In the genomic region with DNA sequence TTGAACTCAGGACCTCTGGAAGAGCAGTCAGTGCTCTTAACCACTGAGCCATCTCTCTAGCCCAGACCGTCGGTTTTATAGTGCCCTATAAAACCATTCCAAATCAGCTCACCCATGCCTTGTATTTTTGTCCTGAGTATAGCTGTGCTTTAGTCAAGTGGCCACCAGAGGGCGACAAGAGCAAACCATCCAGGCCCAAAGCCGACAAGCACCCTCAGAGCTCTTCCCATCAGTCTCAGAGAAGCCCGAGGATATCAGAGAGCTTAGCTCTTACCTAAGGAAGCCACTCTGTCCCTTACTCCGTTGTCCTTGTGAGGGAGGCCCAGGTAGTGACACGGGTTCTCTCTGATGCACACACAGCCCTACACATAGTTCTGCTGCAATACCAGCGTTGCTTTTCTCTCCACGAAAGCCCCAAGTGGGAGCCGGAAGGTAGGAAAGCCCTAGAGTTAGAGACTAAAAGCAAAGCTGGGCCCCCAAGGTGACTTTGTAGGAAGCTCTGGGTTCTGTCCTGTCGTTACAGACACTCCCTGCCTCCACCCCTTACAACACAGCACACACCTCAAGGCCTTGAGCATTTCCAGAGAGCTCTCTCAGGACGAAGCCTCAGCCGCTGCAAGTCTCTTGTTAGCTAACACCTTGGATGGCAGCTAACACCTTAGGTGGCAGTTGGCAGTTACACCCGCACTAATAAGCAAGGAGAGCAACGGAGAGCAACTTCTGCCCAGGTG, we compare ENCODE assay signal across 9 mouse cellular contexts. TPM values are rescaled to one million over a fixed set of nuclear protein-coding genes. Genes with fewer than 3 reads are reported as not detected.
DNase-seq lines count a peak whose midpoint lies in the region; ATAC-seq and TF ChIP-seq lines count a peak whose summit lies in the region.
"Had no signal": no experiment of that assay in that cellular context is flagged by ENCODE, and none has a peak within 500 bp of the region (broad histone marks: within the 10 kb centered on the region; RNA-seq: fewer than 3 reads in every experiment).

No protein-coding gene starts in this region.

- no peak overlapping the region for H3K9ac ChIP-seq in midbrain, embryonic 14.5 days (replicated peaks; ENCODE audit: low read length)
- 0 out of 2 replicates have a peak overlapping the region, but pooled peaks have one; percentile 22 for H3K9ac ChIP-seq in stomach, embryonic 16.5 days (ENCODE audit: low read length)

- TF ChIP-seq CTCF in cortical plate, adult 2 months (IDR thresholded peaks at IDR 0.05; ENCODE audit: extremely low read depth, insufficient read depth, low read length): peak; percentile 94

- no peak overlapping the region for H3K4me3 ChIP-seq in cortical plate, adult 2 months (ENCODE audit: insufficient read depth, low read length)
- no peak overlapping the region for H3K4me3 ChIP-seq in limb, embryonic 10.5 days
- no peak overlapping the region for H3K4me3 ChIP-seq in midbrain, embryonic 14.5 days (replicated peaks; ENCODE audit: low read depth, low read length)
- no peak overlapping the region for H3K4me3 ChIP-seq in stomach, embryonic 16.5 days (replicated peaks; ENCODE audit: low read length)
- H3K4me3 ChIP-seq: erythroblast, embryonic 14.5 days had no signal

- WGBS in limb, embryonic 10.5 days: 14% methylated on average over 15 of the region's 15 CpGs
- 23% methylated on average over 15 of the region's 15 CpGs for WGBS in midbrain, embryonic 14.5 days
- 19% methylated on average over 15 of the region's 15 CpGs for WGBS in stomach, embryonic 16.5 days

- no peak overlapping the region for H3K4me2 ChIP-seq in midbrain, embryonic 14.5 days (ENCODE audit: low read length)
- no peak overlapping the region for H3K4me2 ChIP-seq in stomach, embryonic 16.5 days (ENCODE audit: low read depth, low read length)

- TF ChIP-seq POLR2A in cortical plate, adult 2 months (IDR thresholded peaks at IDR 0.05; ENCODE audit: extremely low read depth, insufficient read depth, low read length): no peak

- H3K4me1 ChIP-seq in cortical plate, adult 2 months (ENCODE audit: control insufficient read depth, insufficient read depth, low read length): no peaks in the 10 kb centered on the region
- peaks cover 11% of the 10 kb centered on the region for H3K4me1 ChIP-seq in limb, embryonic 10.5 days
- H3K4me1 ChIP-seq in midbrain, embryonic 14.5 days (ENCODE audit: control insufficient read depth, insufficient read depth, low read length): no peaks in the 10 kb centered on the region
- 0 out of 2 replicates have a peak, but pooled peaks cover 2% of the 10 kb centered on the region for H3K4me1 ChIP-seq in stomach, embryonic 16.5 days (ENCODE audit: control insufficient read depth, insufficient read depth, low read length)

- ATAC-seq in granulocyte monocyte progenitor cell, adult 5-6 weeks (replicated peaks; ENCODE audit: poor library complexity, severe bottlenecking): peak; percentile 79
- no peak for ATAC-seq in midbrain, embryonic 14.5 days (ENCODE audit: low FRiP score, low TSS enrichment)
- peak; percentile 50 for ATAC-seq in stomach, embryonic 16.5 days (ENCODE audit: insufficient read depth, low FRiP score)

- no peaks in the 10 kb centered on the region for H3K9me3 ChIP-seq in limb, embryonic 10.5 days (replicated peaks)
- no peaks in the 10 kb centered on the region for H3K9me3 ChIP-seq in midbrain, embryonic 14.5 days (ENCODE audit: control insufficient read depth, low read length)
- no peaks in the 10 kb centered on the region for H3K9me3 ChIP-seq in stomach, embryonic 16.5 days (replicated peaks; ENCODE audit: control insufficient read depth, low read length)

- peaks cover 48% of the 10 kb centered on the region for H3K27me3 ChIP-seq in limb, embryonic 10.5 days (ENCODE audit: low read depth, poor library complexity, severe bottlenecking)
- H3K27me3 ChIP-seq in midbrain, embryonic 14.5 days (ENCODE audit: control insufficient read depth, insufficient read depth, low read length): peaks cover 6% of the 10 kb centered on the region; the same call in 1 of the 2 replicates
- H3K27me3 ChIP-seq in stomach, embryonic 16.5 days (ENCODE audit: control insufficient read depth, insufficient read depth, low read length): no peaks in the 10 kb centered on the region; the same call in 1 of the 2 replicates

- H3K36me3 ChIP-seq in limb, embryonic 10.5 days: no peaks in the 10 kb centered on the region
- no peaks in the 10 kb centered on the region for H3K36me3 ChIP-seq in midbrain, embryonic 14.5 days (ENCODE audit: control insufficient read depth, insufficient read depth, low read length)
- H3K36me3 ChIP-seq in stomach, embryonic 16.5 days (ENCODE audit: control insufficient read depth, insufficient read depth, low read length): no peaks in the 10 kb centered on the region

- no peak overlapping the region for H3K27ac ChIP-seq in cortical plate, adult 2 months (ENCODE audit: insufficient read depth, low read length)
- H3K27ac ChIP-seq in limb, embryonic 10.5 days: no peak overlapping the region
- no peak overlapping the region for H3K27ac ChIP-seq in midbrain, embryonic 14.5 days (replicated peaks; ENCODE audit: low read depth, low read length)
- no peak overlapping the region for H3K27ac ChIP-seq in stomach, embryonic 16.5 days (ENCODE audit: low read length)

- DNase-seq in 3T3-L1 (ENCODE audit: low read depth, low spot score) (peak; percentile 91), ZHBTc4 (ENCODE audit: low read depth, low spot score) (peak; percentile 88)
- DNase-seq in kidney, adult 11 months: peak; percentile 70
- peak; percentile 87 for DNase-seq in limb, embryonic 10.5 days (ENCODE audit: low spot score)
- peak; percentile 92 for DNase-seq in midbrain, embryonic 14.5 days

RNA-seq across cellular contexts. Expression of a gene that starts 5.0 kb away (rescaled TPM):
- 0.45 and 1.4 TPM in 2 replicates for polyA plus RNA-seq in cortical plate, adult 2 months (2012; rRNA removed)
- total RNA-seq in granulocyte monocyte progenitor cell, adult 5-6 weeks (2014; fragmentation: Nextera tagmentation): not detected in 2 replicates
- total RNA-seq in granulocyte monocyte progenitor cell, adult 5-6 weeks (2017): not detected in 2 replicates
- polyA plus RNA-seq in limb, embryonic 10.5 days (2016; fragmentation: Nextera tagmentation; extraction: Ambion mirVana): not detected in 2 replicates
- 2.0 and 3.3 TPM in 2 replicates for polyA plus RNA-seq in midbrain, embryonic 14.5 days (2014; fragmentation: Nextera tagmentation; extraction: Ambion mirVana)
- polyA plus RNA-seq in stomach, embryonic 16.5 days (2015; fragmentation: Nextera tagmentation; extraction: Ambion mirVana): 1.4 and 1.6 TPM in 2 replicates
- polyA plus RNA-seq: erythroblast, embryonic 14.5 days had no signal

RNA-seq across cellular contexts. Expression of a gene that starts 15.2 kb away (rescaled TPM):
- polyA plus RNA-seq in cortical plate, adult 2 months (2012; rRNA removed): 2.4 and 2.5 TPM in 2 replicates
- total RNA-seq in granulocyte monocyte progenitor cell, adult 5-6 weeks (2014; fragmentation: Nextera tagmentation): not detected in 2 replicates
- 0.26 TPM in 1 of 2 replicates, not detected in the other for total RNA-seq in granulocyte monocyte progenitor cell, adult 5-6 weeks (2017)
- 5.1 and 6.5 TPM in 2 replicates for polyA plus RNA-seq in limb, embryonic 10.5 days (2016; fragmentation: Nextera tagmentation; extraction: Ambion mirVana)
- polyA plus RNA-seq in midbrain, embryonic 14.5 days (2014; fragmentation: Nextera tagmentation; extraction: Ambion mirVana): 1.6 and 2.1 TPM in 2 replicates
- 9.0 and 9.6 TPM in 2 replicates for polyA plus RNA-seq in stomach, embryonic 16.5 days (2015; fragmentation: Nextera tagmentation; extraction: Ambion mirVana)

RNA-seq across cellular contexts. Expression of a gene that starts 24.1 kb away (rescaled TPM):
- 195 and 201 TPM in 2 replicates for polyA plus RNA-seq in cortical plate, adult 2 months (2012; rRNA removed)
- 5.6 and 8.1 TPM in 2 replicates for total RNA-seq in granulocyte monocyte progenitor cell, adult 5-6 weeks (2014; fragmentation: Nextera tagmentation)
- 4.8 and 8.6 TPM in 2 replicates for total RNA-seq in granulocyte monocyte progenitor cell, adult 5-6 weeks (2017)
- polyA plus RNA-seq in limb, embryonic 10.5 days (2016; fragmentation: Nextera tagmentation; extraction: Ambion mirVana): 30.4 and 32.0 TPM in 2 replicates
- 47.8 and 54.6 TPM in 2 replicates for polyA plus RNA-seq in midbrain, embryonic 14.5 days (2014; fragmentation: Nextera tagmentation; extraction: Ambion mirVana)
- 29.3 and 32.9 TPM in 2 replicates for polyA plus RNA-seq in stomach, embryonic 16.5 days (2015; fragmentation: Nextera tagmentation; extraction: Ambion mirVana)

RNA-seq across cellular contexts. Expression of a gene that starts 40.6 kb away (rescaled TPM):
- polyA plus RNA-seq in cortical plate, adult 2 months (2012; rRNA removed): 0.66 and 0.79 TPM in 2 replicates
- 28.6 and 30.4 TPM in 2 replicates for total RNA-seq in granulocyte monocyte progenitor cell, adult 5-6 weeks (2014; fragmentation: Nextera tagmentation)
- total RNA-seq in granulocyte monocyte progenitor cell, adult 5-6 weeks (2017): 27.4 and 56.1 TPM in 2 replicates
- polyA plus RNA-seq in limb, embryonic 10.5 days (2016; fragmentation: Nextera tagmentation; extraction: Ambion mirVana): 4.3 and 6.0 TPM in 2 replicates
- 0.28 and 0.82 TPM in 2 replicates for polyA plus RNA-seq in midbrain, embryonic 14.5 days (2014; fragmentation: Nextera tagmentation; extraction: Ambion mirVana)
- 11.2 and 12.8 TPM in 2 replicates for polyA plus RNA-seq in stomach, embryonic 16.5 days (2015; fragmentation: Nextera tagmentation; extraction: Ambion mirVana)
